Mouse (Mus musculus) lung, adult 2 months (tissue): ENCODE measurements around the gene Fgf3. TPM values are rescaled to one million over a fixed set of nuclear protein-coding genes. Genes with fewer than 3 reads are reported as not detected.

ENCODE experiments used
- DNase-seq: peaks from one replicate; pipeline ENCODE4 v3.0.0; 2022
- H3K4me1 ChIP-seq: fragments of 200-500 bp; 2 replicates; pipeline ENCODE4 v1.6.1; 2011; ENCODE audit warnings: low read length; ENCODE audit not compliant: control insufficient read depth, insufficient read depth
- H3K4me3 ChIP-seq: fragments of 200-500 bp; replicated peaks from 2 replicates; pipeline ENCODE3; 2011; ENCODE audit warnings: low read depth, mild to moderate bottlenecking, control low read depth, low read length; ENCODE audit errors: extremely low read depth
- CTCF ChIP-seq: fragments of 200-500 bp; IDR thresholded peaks from 2 replicates; pipeline ENCODE4 v1.5.1; 2011; ENCODE audit warnings: mild to moderate bottlenecking, low read length, control low read depth; ENCODE audit not compliant: insufficient read depth
- POLR2A ChIP-seq: fragments of 200-500 bp; IDR thresholded peaks from 2 replicates; pipeline ENCODE4 v1.6.1; 2011; ENCODE audit warnings: low read depth, mild to moderate bottlenecking, control low read depth, low read length, borderline replicate concordance; ENCODE audit errors: extremely low read depth
- WGBS: fragments of 180-500 bp; shearing (Covaris S2); methylation state at CpG from one replicate; pipeline ENCODE4 v1.1.7; 2018; 5-methylcytosine and 5-hydroxymethylcytosine counted together
- polyA plus RNA-seq: library from polyadenylated mRNA; depleted of rRNA; stranded (reverse); fragments of >200 nt; gene quantifications from 2 replicates; pipeline ENCODE4 v1.2.3, GENCODE M21; 2012; rRNA removed

Fgf3 gene
- polyA plus RNA-seq, 1 experiment, result not detected

- 47% methylated on average over 6 of the region's 6 CpGs for WGBS
- DNase-seq, result no peak
- Histone ChIP-seq H3K4me1 (peaks cover 6% of the 10 kb centered on the region), H3K4me3 (no peak overlapping the region)
- TF ChIP-seq CTCF (no peak), POLR2A (no peak)
These were observed 54.4 kb downstream of the Fgf3 start for GRCm38 (mm10) chr7:144892322-144892721.

Other genes with a start within 250 kb of the Fgf3 start
- 86.3 and 92.3 TPM in 2 replicates for gene Ano1, start 86.1 kb upstream of the Fgf3 start, polyA plus RNA-seq
- not detected in 2 replicates for gene Fgf4, start 9.3 kb downstream of the Fgf3 start, polyA plus RNA-seq
- not detected in 2 replicates for gene Fgf15, start 58.4 kb downstream of the Fgf3 start, polyA plus RNA-seq
- gene LTO1, start 77.0 kb downstream of the Fgf3 start, polyA plus RNA-seq, result 13.5 and 17.7 TPM in 2 replicates
- 106 and 138 TPM in 2 replicates for gene Ccnd1, start 101.8 kb downstream of the Fgf3 start, polyA plus RNA-seq